Mouse (Mus musculus) forebrain, postnatal 0 days (tissue): ENCODE data around the gene Cyb5r3. TPM values are rescaled to one million over a fixed set of nuclear protein-coding genes. Genes with fewer than 3 reads are reported as not detected.
A peak's percentile ranks its signal among the peaks of the same experiment; 100 is the strongest.

Source experiments
- ATAC-seq: fragments of 200-750 bp; cut with Nextera tagmentation; 2 replicates; pipeline ENCODE4 v1.8.0; 2017; ENCODE audit warnings: mild to moderate bottlenecking, moderate library complexity
- DNase-seq: peaks from one replicate; pipeline ENCODE4 v3.0.0-alpha.2; 2015
- H3K27ac ChIP-seq: fragments of 300-500 bp; sonication (generic); 2 replicates; pipeline ENCODE4 v1.5.1; 2014; ENCODE audit warnings: low read depth, mild to moderate bottlenecking, antibody characterized with exemption, low read length, moderate library complexity, mixed read lengths
- H3K27me3 ChIP-seq: fragments of 300-500 bp; sonication (generic); 2 replicates; pipeline ENCODE4 v1.6.1; 2014; ENCODE audit warnings: mild to moderate bottlenecking, low read length, mixed read lengths; ENCODE audit not compliant: insufficient read depth
- H3K36me3 ChIP-seq: fragments of 300-500 bp; sonication (generic); 2 replicates; pipeline ENCODE4 v1.6.1; 2014; ENCODE audit warnings: mild to moderate bottlenecking, moderate library complexity; ENCODE audit not compliant: insufficient read depth
- H3K4me1 ChIP-seq: fragments of 300-500 bp; sonication (generic); 2 replicates; pipeline ENCODE4 v1.6.1; 2014; ENCODE audit warnings: antibody characterized with exemption; ENCODE audit not compliant: insufficient read depth
- H3K4me2 ChIP-seq: fragments of 300-500 bp; sonication (generic); 2 replicates; pipeline ENCODE4 v1.6.1; 2014; ENCODE audit warnings: low read depth, mild to moderate bottlenecking, moderate library complexity
- H3K4me3 ChIP-seq: fragments of 300-500 bp; sonication (generic); 2 replicates; pipeline ENCODE4 v1.5.1; 2014; ENCODE audit warnings: low read depth, low read length, mixed read lengths
- H3K9ac ChIP-seq: fragments of 300-500 bp; sonication (generic); 2 replicates; pipeline ENCODE4 v1.6.1; 2014; ENCODE audit warnings: mild to moderate bottlenecking
- H3K9me3 ChIP-seq: fragments of 300-500 bp; sonication (generic); 2 replicates; pipeline ENCODE4 v1.6.1; 2016; ENCODE audit warnings: low read length
- CTCF ChIP-seq: sonication (generic); IDR thresholded peaks from 2 replicates; pipeline ENCODE4 v1.5.1; 2016; ENCODE audit warnings: antibody characterized with exemption, control low read depth, low read depth
- WGBS: fragments of 180-500 bp; shearing (Covaris S2); extraction: QIAGEN DNeasy Blood & Tissue Kit; methylation state at CpG from one replicate; pipeline ENCODE4 v1.1.7; 2014; 5-methylcytosine and 5-hydroxymethylcytosine counted together
- polyA plus RNA-seq: library from polyadenylated mRNA; unstranded; fragments of >200 nt; fragmentation: Nextera tagmentation; extraction: Ambion mirVana; gene quantifications from 2 replicates; pipeline ENCODE4 v1.2.1, GENCODE M21; 2015
- total RNA-seq: library from RNA; depleted of rRNA; stranded (reverse); fragments of >200 nt; gene quantifications from 2 replicates; pipeline ENCODE4 v1.2.3, GENCODE M21; 2014

Gene Cyb5r3
- total and polyA plus RNA-seq, 2 experiments from 2014 or later, result 92.5 to 149 TPM

- no peak for DNase-seq
- no peak for ATAC-seq
- no peaks in the 10 kb centered on the region for H3K4me1 ChIP-seq
- no peak for TF ChIP-seq CTCF
- no peak overlapping the region for H3K4me2 ChIP-seq
- H3K27ac ChIP-seq, result no peak overlapping the region
- peaks cover 47% of the 10 kb centered on the region for H3K36me3 ChIP-seq
- H3K27me3 ChIP-seq, result no peaks in the 10 kb centered on the region
- no peak overlapping the region for H3K9ac ChIP-seq
- WGBS, result 95% methylated on average over 6 of the region's 6 CpGs
- H3K4me3 ChIP-seq, result no peak overlapping the region
- H3K9me3 ChIP-seq, result no peaks in the 10 kb centered on the region
Observed at GRCm38 (mm10) chr15:83157667-83158064, 14.7 kb downstream of the Cyb5r3 start.

- Histone ChIP-seq H3K9me3 (no peaks in the 10 kb centered on the region), H3K4me1 (no peaks in the 10 kb centered on the region), H3K4me2 (no peak overlapping the region), H3K36me3 (peaks cover 43% of the 10 kb centered on the region), H3K27me3 (no peaks in the 10 kb centered on the region), H3K9ac (no peak overlapping the region), H3K4me3 (no peak overlapping the region), H3K27ac (no peak overlapping the region)
- ATAC-seq (no peak; the same call in 1 of the 2 replicates), DNase-seq (no peak)
- WGBS, result 72% methylated on average over 11 of the region's 11 CpGs
- peak; percentile 67 for TF ChIP-seq CTCF
Observed at GRCm38 (mm10) chr15:83156929-83157666, 15.3 kb downstream of the Cyb5r3 start.

- no peak for TF ChIP-seq CTCF
- Histone ChIP-seq H3K4me1 (no peaks in the 10 kb centered on the region), H3K4me3 (no peak overlapping the region), H3K36me3 (peaks cover 35% of the 10 kb centered on the region), H3K9me3 (no peaks in the 10 kb centered on the region), H3K9ac (no peak overlapping the region), H3K27ac (no peak overlapping the region), H3K27me3 (no peaks in the 10 kb centered on the region), H3K4me2 (no peak overlapping the region)
- 89% methylated on average over 6 of the region's 6 CpGs for WGBS
- no peak for ATAC-seq
- DNase-seq, result no peak
Observed at GRCm38 (mm10) chr15:83155672-83156419, 16.5 kb downstream of the Cyb5r3 start.

GRCm38 (mm10) chr15:83154309-83154708 lies 18.1 kb downstream of the Cyb5r3 start:
- Histone ChIP-seq H3K27ac (no peak overlapping the region), H3K27me3 (no peaks in the 10 kb centered on the region), H3K9ac (no peak overlapping the region), H3K4me2 (no peak overlapping the region), H3K4me3 (no peak overlapping the region), H3K36me3 (peaks cover 22% of the 10 kb centered on the region), H3K4me1 (no peaks in the 10 kb centered on the region), H3K9me3 (no peaks in the 10 kb centered on the region)
- DNase-seq, result no peak
- TF ChIP-seq CTCF, result no peak
- WGBS, result 96% methylated on average over 7 of the region's 7 CpGs
- no peak for ATAC-seq

GRCm38 (mm10) chr15:83150694-83151093 lies 21.7 kb downstream of the Cyb5r3 start:
- Histone ChIP-seq H3K4me1 (peaks cover 7% of the 10 kb centered on the region; the same call in 1 of the 2 replicates), H3K27ac (peak overlapping the region; percentile 36; the same call in 1 of the 2 replicates), H3K9ac (no peak overlapping the region), H3K27me3 (no peaks in the 10 kb centered on the region), H3K4me2 (no peak overlapping the region), H3K36me3 (peaks cover 8% of the 10 kb centered on the region; the same call in 1 of the 2 replicates), H3K4me3 (no peak overlapping the region), H3K9me3 (no peaks in the 10 kb centered on the region)
- no peak for DNase-seq
- no peak for TF ChIP-seq CTCF
- 83% methylated on average over 4 of the region's 4 CpGs for WGBS
- ATAC-seq, result no peak

- no peak for DNase-seq
- Histone ChIP-seq H3K4me2 (peak overlapping the region; percentile 45), H3K9me3 (no peaks in the 10 kb centered on the region), H3K9ac (peak overlapping the region; percentile 94), H3K36me3 (peaks cover 8% of the 10 kb centered on the region; the same call in 1 of the 2 replicates), H3K27ac (peak overlapping the region; percentile 99), H3K4me3 (peak overlapping the region; percentile 95), H3K27me3 (no peaks in the 10 kb centered on the region), H3K4me1 (peaks cover 7% of the 10 kb centered on the region; the same call in 1 of the 2 replicates)
- WGBS, result 27% methylated on average over 3 of the region's 3 CpGs
- ATAC-seq, result no peak
- TF ChIP-seq CTCF, result no peak
Observed at GRCm38 (mm10) chr15:83150073-83150442, 22.3 kb downstream of the Cyb5r3 start.
